Mouse (Mus musculus) midbrain, embryonic 12.5 days (tissue): ENCODE data around the gene Nat8f2. TPM values are rescaled to one million over a fixed set of nuclear protein-coding genes. Genes with fewer than 3 reads are reported as not detected.

Experiments
- polyA plus RNA-seq: library from polyadenylated mRNA; unstranded; fragments of >200 nt; fragmentation: Nextera tagmentation; extraction: Ambion mirVana; gene quantifications from 2 replicates; pipeline ENCODE4 v1.2.1, GENCODE M21; 2016

Nat8f2 gene
- polyA plus RNA-seq, 1 experiment from 2014 or later, result not detected

Other genes starting within 250 kb of the Nat8f2 start
- not detected in 2 replicates for gene Nat8f7, start 156.0 kb downstream of the Nat8f2 start, polyA plus RNA-seq
- gene Nat8f3, start 103.4 kb downstream of the Nat8f2 start, polyA plus RNA-seq, result 0.18 and 0.29 TPM in 2 replicates
- gene Nat8f6, start 48.2 kb downstream of the Nat8f2 start, polyA plus RNA-seq, result not detected in 2 replicates
- not detected in 2 replicates for gene Nat8f5, start 48.2 kb downstream of the Nat8f2 start, polyA plus RNA-seq
- gene Nat8, start 37.1 kb downstream of the Nat8f2 start, polyA plus RNA-seq, result not detected in 2 replicates
- gene Nat8f4, start 35.7 kb upstream of the Nat8f2 start, polyA plus RNA-seq, result 6.6 and 7.2 TPM in 2 replicates
- 35.5 and 41.4 TPM in 2 replicates for gene Tprkb, start 42.7 kb upstream of the Nat8f2 start, polyA plus RNA-seq
- 8.3 and 9.5 TPM in 2 replicates for gene Nat8f1, start 46.5 kb upstream of the Nat8f2 start, polyA plus RNA-seq
- gene Dusp11, start 92.5 kb upstream of the Nat8f2 start, polyA plus RNA-seq, result 42.7 and 53.7 TPM in 2 replicates
- gene Figla, start 147.0 kb upstream of the Nat8f2 start, polyA plus RNA-seq, result not detected in 2 replicates
- 127 and 130 TPM in 2 replicates for gene Add2, start 159.5 kb upstream of the Nat8f2 start, polyA plus RNA-seq